Mouse (Mus musculus): ENCODE measurements around the gene Urod. TPM values are rescaled to one million over a fixed set of nuclear protein-coding genes. Genes with fewer than 3 reads are reported as not detected.

The Urod gene
- polyA plus RNA-seq, 1 experiment, result 90.6 TPM

GRCm38 (mm10) chr4:116995798-116996135, 1.6 kb upstream of the Urod start:
- H3K4me1 ChIP-seq (ENCODE audit: control insufficient read depth, insufficient read depth, insufficient read length), result peaks cover 7% of the 10 kb centered on the region
- H3K4me3 ChIP-seq (ENCODE audit: extremely low read depth, insufficient read depth, insufficient read length), result peak overlapping the region; percentile 91
- no peaks in the 10 kb centered on the region for H3K27me3 ChIP-seq (ENCODE audit: control insufficient read depth, insufficient read depth, low read length)
- TF ChIP-seq CTCF (IDR thresholded peaks at IDR 0.05; ENCODE audit: extremely low read depth, insufficient read depth, insufficient read length, insufficient replicate concordance), result peak; percentile 27; the same call in 1 of the 2 replicates
- no peak for TF ChIP-seq POLR2A (IDR thresholded peaks at IDR 0.05; ENCODE audit: low read depth, low read length)
- DNase-seq (ENCODE audit: low read depth in 1 of 2, low spot score in 2 of 2), result peak in 1 of 2 experiments; percentile 59
- H3K36me3 ChIP-seq (ENCODE audit: control insufficient read depth, insufficient read depth, low read length), result peaks cover 20% of the 10 kb centered on the region
- 2% methylated on average over 16 of the region's 16 CpGs for WGBS
- peak overlapping the region; percentile 38; the same call in 1 of the 2 replicates for H3K27ac ChIP-seq (ENCODE audit: insufficient read depth, low read length)

- peak; percentile 36 to 37 for DNase-seq (ENCODE audit: low read depth in 1 of 2, low spot score in 2 of 2)
- Histone ChIP-seq H3K36me3 (ENCODE audit: control insufficient read depth, insufficient read depth, low read length) (peaks cover 16% of the 10 kb centered on the region), H3K4me1 (ENCODE audit: control insufficient read depth, insufficient read depth, insufficient read length) (peaks cover 7% of the 10 kb centered on the region), H3K27ac (ENCODE audit: insufficient read depth, low read length) (peak within 1 kb of the TSS; percentile 38), H3K4me3 (ENCODE audit: extremely low read depth, insufficient read depth, insufficient read length) (peak within 1 kb of the TSS; percentile 91), H3K27me3 (ENCODE audit: control insufficient read depth, insufficient read depth, low read length) (no peaks in the 10 kb centered on the region)
- under 1% methylated on average over 57 of the region's 58 CpGs for WGBS
- no peak for TF ChIP-seq CTCF (IDR thresholded peaks at IDR 0.05; ENCODE audit: extremely low read depth, insufficient read depth, insufficient read length, insufficient replicate concordance)
Observed at GRCm38 (mm10) chr4:116995131-116995797, 1.1 kb upstream of the Urod start, which contains the start of gene Hectd3. TSS of gene Hectd3 (plus strand) at chr4:116995317.

DNA sequence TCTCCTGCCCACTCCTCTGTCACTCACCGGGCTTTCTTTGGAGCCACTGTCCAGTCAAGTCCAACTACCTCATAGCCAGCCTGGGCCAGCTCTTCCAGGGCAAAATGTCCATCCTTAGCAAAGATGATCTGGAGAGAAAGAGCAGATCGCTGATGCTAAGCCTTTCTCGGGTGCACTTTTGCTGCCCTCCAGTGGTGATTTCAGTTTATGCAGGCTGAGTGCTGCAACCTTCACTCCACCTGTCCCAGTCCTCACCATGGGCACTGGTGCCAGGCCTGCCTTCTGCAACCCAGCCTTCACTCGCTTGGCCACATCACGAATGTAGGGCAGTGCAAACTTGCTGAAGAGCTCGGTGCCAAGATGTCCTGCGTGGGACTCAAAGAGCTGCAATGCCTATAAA, 2.8 kb downstream of the Urod start:
- no peak overlapping the region for H3K27ac ChIP-seq (ENCODE audit: insufficient read depth, low read length)

DNA sequence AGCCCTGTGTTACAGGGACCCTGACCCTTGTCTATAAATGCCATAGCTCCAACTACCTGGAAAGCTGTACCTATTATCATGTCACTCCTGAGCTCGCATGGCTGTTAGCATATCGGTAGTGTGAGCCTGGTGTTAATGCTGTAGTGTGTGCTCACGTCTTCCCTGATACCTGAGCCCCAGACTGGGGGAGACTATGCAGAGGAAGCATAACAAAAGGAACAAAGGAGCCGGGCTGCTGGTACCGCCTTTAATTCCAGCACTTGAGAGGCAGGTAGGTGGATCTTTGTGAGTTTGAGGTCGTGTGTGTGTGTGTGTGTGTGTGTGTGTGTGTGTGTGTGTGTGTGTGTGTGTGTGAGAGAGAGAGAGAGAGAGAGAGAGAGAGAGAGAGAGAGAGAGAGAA, 4.5 kb downstream of the Urod start:
- no peak for TF ChIP-seq CTCF (IDR thresholded peaks at IDR 0.05; ENCODE audit: extremely low read depth, insufficient read depth, insufficient read length, insufficient replicate concordance)
- Histone ChIP-seq H3K36me3 (ENCODE audit: control insufficient read depth, insufficient read depth, low read length) (0 out of 2 replicates have a peak, but pooled peaks cover 2% of the 10 kb centered on the region), H3K4me1 (ENCODE audit: control insufficient read depth, insufficient read depth, insufficient read length) (no peaks in the 10 kb centered on the region; the same call in none of the 2 replicates), H3K4me3 (ENCODE audit: extremely low read depth, insufficient read depth, insufficient read length) (no peak overlapping the region), H3K27ac (ENCODE audit: insufficient read depth, low read length) (no peak overlapping the region), H3K27me3 (ENCODE audit: control insufficient read depth, insufficient read depth, low read length) (no peaks in the 10 kb centered on the region)
- no peak for DNase-seq (ENCODE audit: low read depth in 1 of 2, low spot score in 2 of 2)
- WGBS, result 92% methylated on average over 6 of the region's 6 CpGs

More for the DNA sequence above, 2.8 kb downstream of the Urod start:
- TF ChIP-seq CTCF (IDR thresholded peaks at IDR 0.05; ENCODE audit: extremely low read depth, insufficient read depth, insufficient read length, insufficient replicate concordance) (peak; percentile 74; the same call in 1 of the 2 replicates), POLR2A (IDR thresholded peaks at IDR 0.05; ENCODE audit: low read depth, low read length) (no peak)
- Histone ChIP-seq H3K4me1 (ENCODE audit: control insufficient read depth, insufficient read depth, insufficient read length) (peaks cover 7% of the 10 kb centered on the region), H3K27me3 (ENCODE audit: control insufficient read depth, insufficient read depth, low read length) (no peaks in the 10 kb centered on the region), H3K36me3 (ENCODE audit: control insufficient read depth, insufficient read depth, low read length) (0 out of 2 replicates have a peak, but pooled peaks cover 2% of the 10 kb centered on the region), H3K4me3 (ENCODE audit: extremely low read depth, insufficient read depth, insufficient read length) (no peak overlapping the region)
- 12% methylated on average over 7 of the region's 7 CpGs for WGBS
- DNase-seq (ENCODE audit: low read depth in 1 of 2, low spot score in 2 of 2), result peak; percentile 49 to 71

DNA sequence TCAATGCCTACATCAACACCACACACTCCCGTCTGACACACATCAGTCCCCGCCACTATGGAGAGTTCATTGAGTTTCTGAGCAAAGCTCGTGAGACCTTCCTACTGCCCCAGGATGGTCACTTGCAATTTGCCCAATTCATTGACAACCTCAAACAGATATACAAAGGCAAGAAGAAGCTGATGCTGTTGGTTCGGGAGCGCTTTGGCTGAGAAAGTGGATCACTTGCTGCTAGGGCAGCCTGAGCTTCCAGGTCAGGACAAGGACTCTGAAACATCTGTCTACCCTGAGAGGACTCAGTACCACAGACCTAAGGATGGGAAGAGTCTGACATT, 7.1 kb downstream of the Urod start:
- H3K4me3 ChIP-seq (ENCODE audit: extremely low read depth, insufficient read depth, insufficient read length), result no peak overlapping the region

DNA sequence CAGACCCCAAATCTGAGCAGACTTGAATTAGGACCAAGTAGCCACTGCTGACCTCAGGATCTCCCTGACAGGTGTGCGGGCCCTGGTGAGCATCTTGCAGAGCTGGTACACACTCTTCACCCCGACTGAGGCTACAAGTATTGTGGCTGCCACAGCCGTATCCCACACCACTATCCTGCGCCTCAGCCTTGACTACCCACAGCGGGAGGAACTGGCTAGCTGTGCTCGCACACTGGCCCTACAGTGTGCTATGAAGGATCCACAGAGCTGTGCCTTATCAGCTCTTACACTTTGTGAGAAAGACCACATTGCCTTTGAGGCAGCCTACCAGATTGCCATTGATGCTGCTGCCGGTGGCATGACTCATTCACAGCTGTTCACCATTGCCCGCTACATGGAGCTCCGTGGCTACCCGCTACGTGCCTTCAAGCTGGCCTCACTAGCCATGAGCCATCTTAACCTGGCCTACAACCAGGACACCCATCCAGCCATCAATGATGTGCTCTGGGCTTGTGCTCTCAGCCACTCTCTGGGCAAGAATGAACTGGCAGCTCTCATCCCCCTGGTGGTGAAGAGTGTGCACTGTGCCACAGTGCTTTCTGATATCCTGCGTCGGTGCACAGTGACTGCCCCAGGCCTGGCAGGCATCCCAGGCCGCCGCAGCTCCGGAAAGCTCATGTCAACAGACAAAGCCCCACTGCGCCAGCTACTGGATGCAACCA, 7.7 kb downstream of the Urod start:
- Histone ChIP-seq H3K36me3 (ENCODE audit: control insufficient read depth, insufficient read depth, low read length) (0 out of 2 replicates have a peak, but pooled peaks cover 2% of the 10 kb centered on the region), H3K4me3 (ENCODE audit: extremely low read depth, insufficient read depth, insufficient read length) (no peak overlapping the region), H3K27ac (ENCODE audit: insufficient read depth, low read length) (no peak overlapping the region), H3K4me1 (ENCODE audit: control insufficient read depth, insufficient read depth, insufficient read length) (no peaks in the 10 kb centered on the region; the same call in 1 of the 2 replicates), H3K27me3 (ENCODE audit: control insufficient read depth, insufficient read depth, low read length) (no peaks in the 10 kb centered on the region)
- WGBS, result 60% methylated on average over 17 of the region's 17 CpGs
- TF ChIP-seq CTCF (IDR thresholded peaks at IDR 0.05; ENCODE audit: extremely low read depth, insufficient read depth, insufficient read length, insufficient replicate concordance) (peak; percentile 43; the same call in 1 of the 2 replicates), POLR2A (IDR thresholded peaks at IDR 0.05; ENCODE audit: low read depth, low read length) (no peak)
- DNase-seq (ENCODE audit: low read depth in 1 of 2, low spot score in 2 of 2), result peak in 1 of 2 experiments; percentile 28

More for the DNA sequence above, 7.1 kb downstream of the Urod start:
- H3K27ac ChIP-seq (ENCODE audit: insufficient read depth, low read length), result no peak overlapping the region
- no peak for DNase-seq (ENCODE audit: low read depth in 1 of 2, low spot score in 2 of 2)
- H3K36me3 ChIP-seq (ENCODE audit: control insufficient read depth, insufficient read depth, low read length), result 0 out of 2 replicates have a peak, but pooled peaks cover 2% of the 10 kb centered on the region
- no peaks in the 10 kb centered on the region; the same call in 1 of the 2 replicates for H3K4me1 ChIP-seq (ENCODE audit: control insufficient read depth, insufficient read depth, insufficient read length)
- no peaks in the 10 kb centered on the region for H3K27me3 ChIP-seq (ENCODE audit: control insufficient read depth, insufficient read depth, low read length)
- TF ChIP-seq POLR2A (IDR thresholded peaks at IDR 0.05; ENCODE audit: low read depth, low read length), result no peak
- no peak for TF ChIP-seq CTCF (IDR thresholded peaks at IDR 0.05; ENCODE audit: extremely low read depth, insufficient read depth, insufficient read length, insufficient replicate concordance)
- WGBS, result 62% methylated on average over 5 of the region's 5 CpGs

Data from spleen, adult 2 months (tissue).